Mouse (Mus musculus) stomach, embryonic 16.5 days (tissue): ENCODE measurements at regions not wholly inside any gene's neighbourhood (a gene's known extent, or its start where the extent isn't known, plus 50 kb on each side); places are given as distances from the start of the nearest gene placed in this dataset.

ENCODE experiments used
- ATAC-seq: fragments of 200-750 bp; cut with Nextera tagmentation; 2 replicates; pipeline ENCODE4 v1.8.0; 2017; ENCODE audit warnings: moderate number of reproducible peaks, moderate TSS enrichment; ENCODE audit not compliant: insufficient read depth, low FRiP score
- H3K27ac ChIP-seq: fragments of 300-500 bp; sonication (generic); 2 replicates; pipeline ENCODE4 v1.5.1; 2014; ENCODE audit warnings: low read length
- H3K27me3 ChIP-seq: fragments of 300-500 bp; sonication (generic); 2 replicates; pipeline ENCODE4 v1.6.1; 2014; ENCODE audit warnings: low read length, control low read depth, mixed read lengths; ENCODE audit not compliant: control insufficient read depth, insufficient read depth
- H3K36me3 ChIP-seq: fragments of 300-500 bp; sonication (generic); 2 replicates; pipeline ENCODE4 v1.6.1; 2014; ENCODE audit warnings: low read length; ENCODE audit not compliant: control insufficient read depth, insufficient read depth
- H3K4me1 ChIP-seq: fragments of 300-500 bp; sonication (generic); 2 replicates; pipeline ENCODE4 v1.6.1; 2014; ENCODE audit warnings: low read length, control low read depth, mixed read lengths; ENCODE audit not compliant: control insufficient read depth, insufficient read depth
- H3K4me2 ChIP-seq: fragments of 300-500 bp; sonication (generic); 2 replicates; pipeline ENCODE4 v1.6.1; 2014; ENCODE audit warnings: low read depth, low read length, mixed read lengths
- H3K4me3 ChIP-seq: fragments of 300-500 bp; sonication (generic); replicated peaks from 2 replicates; pipeline ENCODE4 v1.5.1; 2014; ENCODE audit warnings: mild to moderate bottlenecking, low read length
- H3K9ac ChIP-seq: fragments of 300-500 bp; sonication (generic); 2 replicates; pipeline ENCODE4 v1.6.1; 2014; ENCODE audit warnings: low read length
- H3K9me3 ChIP-seq: fragments of 300-500 bp; sonication (generic); replicated peaks from 2 replicates; pipeline ENCODE4 v1.6.1; 2016; ENCODE audit warnings: low read length, control low read depth; ENCODE audit not compliant: control insufficient read depth
- WGBS: fragments of 180-500 bp; shearing (Covaris S2); extraction: QIAGEN DNeasy Blood & Tissue Kit; methylation state at CpG from one replicate; pipeline ENCODE4 v1.1.7; 2014; 5-methylcytosine and 5-hydroxymethylcytosine counted together

- H3K4me2 ChIP-seq: no peak overlapping the region
Measured at GRCm38 (mm10) chr16:91156506-91156905, 61.6 kb upstream of the 4932438H23Rik start.

GRCm38 (mm10) chr16:91160679-91161078 is 64.6 kb upstream of the Olig2 start:
- no peak overlapping the region for H3K4me2 ChIP-seq
- no peak overlapping the region for H3K27ac ChIP-seq
- no peak for ATAC-seq
- no peak overlapping the region for H3K9ac ChIP-seq
- WGBS: 14% methylated on average over 8 of the region's 8 CpGs
- H3K4me1 ChIP-seq: no peaks in the 10 kb centered on the region
- H3K36me3 ChIP-seq: no peaks in the 10 kb centered on the region
- no peak overlapping the region for H3K4me3 ChIP-seq
- no peaks in the 10 kb centered on the region for H3K27me3 ChIP-seq
- no peaks in the 10 kb centered on the region for H3K9me3 ChIP-seq

More at GRCm38 (mm10) chr16:91156506-91156905, 61.6 kb upstream of the 4932438H23Rik start:
- Histone ChIP-seq H3K9ac (no peak overlapping the region), H3K9me3 (no peaks in the 10 kb centered on the region), H3K4me1 (no peaks in the 10 kb centered on the region), H3K27ac (no peak overlapping the region), H3K27me3 (no peaks in the 10 kb centered on the region), H3K36me3 (no peaks in the 10 kb centered on the region), H3K4me3 (no peak overlapping the region)
- WGBS: 39% methylated on average over 15 of the region's 15 CpGs
- no peak for ATAC-seq

GRCm38 (mm10) chr16:91161616-91162015 is 63.6 kb upstream of the Olig2 start:
- no peak overlapping the region for H3K9ac ChIP-seq
- H3K4me1 ChIP-seq: no peaks in the 10 kb centered on the region
- no peak for ATAC-seq
- no peaks in the 10 kb centered on the region for H3K9me3 ChIP-seq
- no peaks in the 10 kb centered on the region for H3K27me3 ChIP-seq
- H3K36me3 ChIP-seq: no peaks in the 10 kb centered on the region
- H3K4me3 ChIP-seq: no peak overlapping the region
- 68% methylated on average over 6 of the region's 6 CpGs for WGBS
- no peak overlapping the region for H3K4me2 ChIP-seq
- no peak overlapping the region for H3K27ac ChIP-seq

- H3K27me3 ChIP-seq: no peaks in the 10 kb centered on the region
- H3K36me3 ChIP-seq: no peaks in the 10 kb centered on the region
- no peak overlapping the region for H3K4me2 ChIP-seq
- H3K27ac ChIP-seq: no peak overlapping the region
- no peaks in the 10 kb centered on the region for H3K4me1 ChIP-seq
- 82% methylated on average over 6 of the region's 6 CpGs for WGBS
- no peaks in the 10 kb centered on the region for H3K9me3 ChIP-seq
- no peak overlapping the region for H3K4me3 ChIP-seq
- no peak overlapping the region for H3K9ac ChIP-seq
- ATAC-seq: no peak
Measured at GRCm38 (mm10) chr16:91162381-91162780, 62.9 kb upstream of the Olig2 start.

GRCm38 (mm10) chr16:91165906-91166305 is 59.4 kb upstream of the Olig2 start:
- Histone ChIP-seq H3K4me2 (no peak overlapping the region), H3K27ac (no peak overlapping the region), H3K27me3 (peaks cover 10% of the 10 kb centered on the region; the same call in 1 of the 2 replicates), H3K4me3 (no peak overlapping the region), H3K36me3 (no peaks in the 10 kb centered on the region), H3K9ac (no peak overlapping the region), H3K4me1 (peaks cover 6% of the 10 kb centered on the region), H3K9me3 (no peaks in the 10 kb centered on the region)
- 77% methylated on average over 4 of the region's 4 CpGs for WGBS
- ATAC-seq: no peak

- no peak for ATAC-seq
- no peak overlapping the region for H3K4me3 ChIP-seq
- H3K27ac ChIP-seq: no peak overlapping the region
- peaks cover 10% of the 10 kb centered on the region; the same call in 1 of the 2 replicates for H3K27me3 ChIP-seq
- no peak overlapping the region for H3K4me2 ChIP-seq
- H3K36me3 ChIP-seq: no peaks in the 10 kb centered on the region
- no peaks in the 10 kb centered on the region for H3K9me3 ChIP-seq
- peaks cover 6% of the 10 kb centered on the region for H3K4me1 ChIP-seq
- no peak overlapping the region for H3K9ac ChIP-seq
Measured at GRCm38 (mm10) chr16:91166866-91167265, 58.4 kb upstream of the Olig2 start.

GRCm38 (mm10) chr16:91168398-91168797 is 56.9 kb upstream of the Olig2 start:
- Histone ChIP-seq H3K9me3 (no peaks in the 10 kb centered on the region), H3K27me3 (peaks cover 10% of the 10 kb centered on the region; the same call in 1 of the 2 replicates), H3K4me3 (no peak overlapping the region), H3K4me2 (no peak overlapping the region), H3K36me3 (no peaks in the 10 kb centered on the region), H3K4me1 (peaks cover 6% of the 10 kb centered on the region), H3K27ac (no peak overlapping the region), H3K9ac (no peak overlapping the region)
- WGBS: 42% methylated on average over 7 of the region's 7 CpGs
- no peak for ATAC-seq

GRCm38 (mm10) chr16:91169829-91170228 is 55.4 kb upstream of the Olig2 start:
- Histone ChIP-seq H3K9ac (no peak overlapping the region), H3K4me2 (peak overlapping the region; percentile 49), H3K9me3 (no peaks in the 10 kb centered on the region), H3K4me3 (peak overlapping the region; percentile 27), H3K27me3 (peaks cover 10% of the 10 kb centered on the region; the same call in 1 of the 2 replicates), H3K36me3 (no peaks in the 10 kb centered on the region), H3K27ac (no peak overlapping the region), H3K4me1 (peaks cover 6% of the 10 kb centered on the region)
- ATAC-seq: no peak
- WGBS: 1% methylated on average over 16 of the region's 16 CpGs

GRCm38 (mm10) chr16:91171911-91172440 is 53.3 kb upstream of the Olig2 start:
- Histone ChIP-seq H3K4me1 (peaks cover 6% of the 10 kb centered on the region), H3K36me3 (no peaks in the 10 kb centered on the region), H3K4me2 (no peak overlapping the region), H3K4me3 (no peak overlapping the region), H3K27ac (no peak overlapping the region), H3K9me3 (no peaks in the 10 kb centered on the region), H3K9ac (no peak overlapping the region), H3K27me3 (peaks cover 10% of the 10 kb centered on the region; the same call in 1 of the 2 replicates)
- 82% methylated on average over 14 of the region's 14 CpGs for WGBS
- ATAC-seq: no peak
